Comparison of ENCODE assay signal across 10 mouse cellular contexts in the genomic region with DNA sequence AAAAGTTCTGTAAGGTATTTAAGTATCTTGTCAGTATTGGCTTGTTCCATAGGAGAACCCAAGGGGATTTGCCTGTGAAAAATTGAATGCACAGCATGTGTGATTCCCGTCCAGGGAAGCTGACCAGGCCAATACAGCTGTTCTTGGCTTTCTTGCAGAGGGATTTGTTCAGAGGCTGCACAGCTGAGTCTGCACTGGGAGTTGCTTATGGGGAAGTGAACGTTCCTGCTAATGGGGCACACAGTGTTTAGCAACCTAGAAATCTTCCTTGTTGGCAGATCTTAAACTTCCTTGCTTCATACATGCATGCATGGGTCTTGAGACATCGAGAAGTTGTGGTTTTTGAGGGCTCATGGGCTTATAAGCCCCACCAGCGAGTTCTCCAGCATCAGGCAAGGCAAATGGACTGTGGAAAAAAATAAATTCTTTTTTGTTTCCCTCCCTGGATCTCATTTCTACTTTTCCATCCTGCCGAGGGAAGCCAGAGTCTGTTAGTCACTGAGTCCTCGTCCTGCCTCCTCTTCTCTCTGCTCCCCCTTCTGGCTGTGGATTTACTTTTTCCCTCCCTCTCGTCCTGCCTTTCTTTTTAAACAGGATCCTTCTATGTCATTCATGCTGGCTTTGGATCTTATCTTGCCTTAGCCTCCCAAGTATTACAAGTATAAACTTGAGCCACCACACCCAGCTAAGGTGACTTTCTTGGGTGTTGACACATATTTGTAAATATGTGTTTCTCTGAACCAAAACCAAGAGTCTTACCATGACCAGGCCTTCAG. TPM values are rescaled to one million over a fixed set of nuclear protein-coding genes. Genes with fewer than 3 reads are reported as not detected.
DNase-seq lines count a peak whose midpoint lies in the region; ATAC-seq lines count a peak whose summit lies in the region.
"Had no signal": no experiment of that assay in that cellular context is flagged by ENCODE, and none has a peak within 500 bp of the region (broad histone marks: within the 10 kb centered on the region; RNA-seq: fewer than 3 reads in every experiment).

No protein-coding gene starts in this region.

- H3K4me1 ChIP-seq in embryonic facial prominence, embryonic 15.5 days, result peaks cover 10% of the 10 kb centered on the region; the same call in 1 of the 2 replicates
- peaks cover 3% of the 10 kb centered on the region; the same call in 1 of the 2 replicates for H3K4me1 ChIP-seq in hindbrain, embryonic 12.5 days
- H3K4me1 ChIP-seq: hindbrain, embryonic 15.5 days; neural tube, embryonic 12.5 days had no signal

- peak overlapping the region; percentile 39 for H3K27ac ChIP-seq in embryonic facial prominence, embryonic 15.5 days (replicated peaks)
- peak overlapping the region; percentile 92 for H3K27ac ChIP-seq in macrophage
- H3K27ac ChIP-seq in hindbrain, embryonic 12.5 days, result no peak overlapping the region
- H3K27ac ChIP-seq: hindbrain, embryonic 15.5 days; neural tube, embryonic 12.5 days had no signal

- no peak overlapping the region for H3K4me3 ChIP-seq in embryonic facial prominence, embryonic 15.5 days (replicated peaks)
- no peak overlapping the region for H3K4me3 ChIP-seq in macrophage (ENCODE audit: inconsistent target)
- no peak overlapping the region for H3K4me3 ChIP-seq in hindbrain, embryonic 12.5 days
- H3K4me3 ChIP-seq: hindbrain, embryonic 15.5 days; neural tube, embryonic 12.5 days had no signal

- no peaks in the 10 kb centered on the region for H3K27me3 ChIP-seq in embryonic facial prominence, embryonic 15.5 days
- H3K27me3 ChIP-seq in hindbrain, embryonic 12.5 days, result no peaks in the 10 kb centered on the region
- H3K27me3 ChIP-seq: hindbrain, embryonic 15.5 days; neural tube, embryonic 12.5 days had no signal

- H3K4me2 ChIP-seq in embryonic facial prominence, embryonic 15.5 days (replicated peaks), result peak overlapping the region; percentile 25
- no peak overlapping the region for H3K4me2 ChIP-seq in hindbrain, embryonic 12.5 days (replicated peaks)
- H3K4me2 ChIP-seq: hindbrain, embryonic 15.5 days; neural tube, embryonic 12.5 days had no signal

- H3K9me3 ChIP-seq in embryonic facial prominence, embryonic 15.5 days (replicated peaks), result no peaks in the 10 kb centered on the region
- 0 out of 2 replicates have a peak, but pooled peaks cover 2% of the 10 kb centered on the region for H3K9me3 ChIP-seq in hindbrain, embryonic 12.5 days (replicated peaks)
- H3K9me3 ChIP-seq: hindbrain, embryonic 15.5 days; neural tube, embryonic 12.5 days had no signal

- H3K79me2 ChIP-seq in macrophage (ENCODE audit: inconsistent target), result no peaks in the 10 kb centered on the region

- intact Hi-C loops in heart, postnatal 10 days (cut with DNase I), result no loop called here
- intact Hi-C loops in heart, postnatal 25 days (cut with DNase I), result loop anchor here (10.0 kb wide), 1 partner anchor 143 kb away; no protein-coding TSS in a partner anchor

- WGBS in embryonic facial prominence, embryonic 15.5 days, result 26% methylated on average over 7 of the region's 7 CpGs
- WGBS in macrophage (ENCODE audit: missing documents), result 1% methylated on average over 7 of the region's 7 CpGs
- WGBS in hindbrain, embryonic 12.5 days, result 39% methylated on average over 7 of the region's 7 CpGs

- no peaks in the 10 kb centered on the region for H3K36me3 ChIP-seq in embryonic facial prominence, embryonic 15.5 days
- H3K36me3 ChIP-seq in macrophage (ENCODE audit: inconsistent target), result no peaks in the 10 kb centered on the region
- peaks cover 2% of the 10 kb centered on the region; the same call in 1 of the 2 replicates for H3K36me3 ChIP-seq in hindbrain, embryonic 12.5 days
- H3K36me3 ChIP-seq: hindbrain, embryonic 15.5 days; neural tube, embryonic 12.5 days had no signal

- H3K9ac ChIP-seq in embryonic facial prominence, embryonic 15.5 days, result no peak overlapping the region
- no peak overlapping the region for H3K9ac ChIP-seq in hindbrain, embryonic 12.5 days
- H3K9ac ChIP-seq: hindbrain, embryonic 15.5 days; neural tube, embryonic 12.5 days had no signal

- peak; percentile 30 to 38 for DNase-seq in heart, postnatal 10 days
- no peak for DNase-seq in heart, postnatal 25 days (ENCODE audit: low spot score)
- DNase-seq in NIH3T3 (ENCODE audit: low read depth), result peak; percentile 85
- DNase-seq in kidney, postnatal 4 days, result no peak
- no peak for DNase-seq in testis, postnatal 10 days (ENCODE audit: low spot score)

- no peak for ATAC-seq in embryonic facial prominence, embryonic 15.5 days (ENCODE audit: insufficient number of reproducible peaks, low FRiP score, low TSS enrichment, low read depth)
- no peak for ATAC-seq in hindbrain, embryonic 12.5 days (ENCODE audit: low FRiP score)

RNA-seq across cellular contexts. Expression of gene Toe1, which starts 19.3 kb away (rescaled TPM):
- total RNA-seq in heart, postnatal 10 days (2021), result 10 to 100 TPM; 13.2 to 13.6 TPM
- total RNA-seq in heart, postnatal 25 days (2021), result 1 to 10 TPM; 6.9 to 8.2 TPM
- polyA plus RNA-seq in embryonic facial prominence, embryonic 15.5 days (2015; fragmentation: Nextera tagmentation; extraction: Ambion mirVana), result 35.6 and 36.4 TPM in 2 replicates
- 10 to 100 TPM; 12.7 to 30.4 (median 20.6) TPM for total RNA-seq in macrophage (2018; cell fraction: chromatin; rRNA removed)
- total RNA-seq in macrophage (2018; cell fraction: cytosol; rRNA removed), result 10 to 100 TPM in 15 of 26 experiments, 1 to 10 TPM in 11; 5.9 to 13.4 (median 10.2) TPM
- total RNA-seq in macrophage (2018; cell fraction: nucleus; rRNA removed), result 10 to 100 TPM; 10.1 to 26.2 (median 17.3) TPM
- polyA plus RNA-seq in macrophage (2018), result 7.1 to 13.7 TPM (median 11.5 TPM) in 3 replicates
- 32.1 and 32.4 TPM in 2 replicates for polyA plus RNA-seq in hindbrain, embryonic 12.5 days (2016; fragmentation: Nextera tagmentation; extraction: Ambion mirVana)

RNA-seq across cellular contexts. Expression of gene Mutyh, which starts 19.4 kb away (rescaled TPM):
- total RNA-seq in heart, postnatal 10 days (2021), result 1 to 10 TPM; 1.7 to 1.9 TPM
- total RNA-seq in heart, postnatal 25 days (2021), result 1 to 10 TPM; 1.5 to 1.6 TPM
- 13.0 and 14.8 TPM in 2 replicates for polyA plus RNA-seq in embryonic facial prominence, embryonic 15.5 days (2015; fragmentation: Nextera tagmentation; extraction: Ambion mirVana)
- 1 to 10 TPM in 23 of 26 experiments, under 1 TPM in 3; 0.51 to 9.4 (median 2.4) TPM for total RNA-seq in macrophage (2018; cell fraction: chromatin; rRNA removed)
- total RNA-seq in macrophage (2018; cell fraction: cytosol; rRNA removed), result 1 to 10 TPM in 3 of 26 experiments, under 1 TPM in 23; 0.14 to 1.1 (median 0.51) TPM
- 1 to 10 TPM in 13 of 26 experiments, under 1 TPM in 12, not detected in 1; 0.42 to 6.4 (median 1.2) TPM for total RNA-seq in macrophage (2018; cell fraction: nucleus; rRNA removed)
- polyA plus RNA-seq in macrophage (2018), result 0.76 to 2.0 TPM (median 1.1 TPM) in 3 replicates
- polyA plus RNA-seq in hindbrain, embryonic 12.5 days (2016; fragmentation: Nextera tagmentation; extraction: Ambion mirVana), result 11.5 and 15.1 TPM in 2 replicates

RNA-seq across cellular contexts. Expression of gene Hpdl, which starts 33.3 kb away (rescaled TPM):
- 1 to 10 TPM; 3.5 to 3.8 TPM for total RNA-seq in heart, postnatal 10 days (2021)
- total RNA-seq in heart, postnatal 25 days (2021), result 1 to 10 TPM; 4.2 to 4.8 TPM
- polyA plus RNA-seq in embryonic facial prominence, embryonic 15.5 days (2015; fragmentation: Nextera tagmentation; extraction: Ambion mirVana), result 0.47 and 0.89 TPM in 2 replicates
- total RNA-seq in macrophage (2018; cell fraction: chromatin; rRNA removed), result not detected
- under 1 TPM in 4 of 26 experiments, not detected in 22; 0.05 to 0.10 (median 0.09) TPM for total RNA-seq in macrophage (2018; cell fraction: cytosol; rRNA removed)
- total RNA-seq in macrophage (2018; cell fraction: nucleus; rRNA removed), result not detected
- not detected in 3 replicates for polyA plus RNA-seq in macrophage (2018)
- 1.5 and 1.7 TPM in 2 replicates for polyA plus RNA-seq in hindbrain, embryonic 12.5 days (2016; fragmentation: Nextera tagmentation; extraction: Ambion mirVana)

Comparison
In these comparisons a context has a peak if more than half of its experiments do, and no peak if none do; other contexts are left out.
1. DNase-seq: peak in heart, postnatal 10 days (2 of 2) and NIH3T3 (single experiment); none in heart, postnatal 25 days (single experiment), kidney, postnatal 4 days (0 of 2) and testis, postnatal 10 days (single experiment).